Mouse (Mus musculus): ENCODE measurements around the gene BC004004. TPM values are rescaled to one million over a fixed set of nuclear protein-coding genes. Genes with fewer than 3 reads are reported as not detected.

The BC004004 gene
- polyA plus RNA-seq, 1 experiment from 2014 or later = 75.3 TPM

GRCm38 (mm10) chr17:29318731-29319250 is 50.2 kb downstream of the BC004004 start:
- Histone ChIP-seq H3K4me1 (peaks cover 15% of the 10 kb centered on the region), H3K27me3 (replicated peaks) (peaks cover 45% of the 10 kb centered on the region), H3K4me2 (replicated peaks) (no peak overlapping the region), H3K9me3 (no peaks in the 10 kb centered on the region), H3K4me3 (no peak overlapping the region), H3K36me3 (no peaks in the 10 kb centered on the region), H3K9ac (no peak overlapping the region), H3K27ac (no peak overlapping the region)
- WGBS = 55% methylated on average over 6 of the region's 6 CpGs
- no peak for ATAC-seq (ENCODE audit: low FRiP score, low read depth)

GRCm38 (mm10) chr17:29319476-29319875 is 50.9 kb downstream of the BC004004 start:
- no peaks in the 10 kb centered on the region for H3K36me3 ChIP-seq
- 92% methylated on average over 7 of the region's 7 CpGs for WGBS
- H3K27me3 ChIP-seq (replicated peaks) = peaks cover 50% of the 10 kb centered on the region
- no peak overlapping the region for H3K4me3 ChIP-seq
- peaks cover 15% of the 10 kb centered on the region for H3K4me1 ChIP-seq
- H3K9ac ChIP-seq = no peak overlapping the region
- H3K4me2 ChIP-seq (replicated peaks) = no peak overlapping the region
- ATAC-seq (ENCODE audit: low FRiP score, low read depth) = no peak
- H3K9me3 ChIP-seq = no peaks in the 10 kb centered on the region
- no peak overlapping the region for H3K27ac ChIP-seq

GRCm38 (mm10) chr17:29319881-29320639 is 51.5 kb downstream of the BC004004 start:
- Histone ChIP-seq H3K4me1 (peaks cover 15% of the 10 kb centered on the region), H3K27ac (no peak overlapping the region), H3K4me3 (no peak overlapping the region), H3K4me2 (replicated peaks) (no peak overlapping the region), H3K36me3 (no peaks in the 10 kb centered on the region), H3K9me3 (no peaks in the 10 kb centered on the region), H3K9ac (no peak overlapping the region), H3K27me3 (replicated peaks) (peaks cover 50% of the 10 kb centered on the region)
- WGBS = 73% methylated on average over 8 of the region's 8 CpGs
- no peak for ATAC-seq (ENCODE audit: low FRiP score, low read depth)

GRCm38 (mm10) chr17:29321765-29322602 is 53.4 kb downstream of the BC004004 start:
- H3K4me3 ChIP-seq = no peak overlapping the region; the same call in 1 of the 2 replicates
- no peak overlapping the region for H3K27ac ChIP-seq
- H3K9me3 ChIP-seq = no peaks in the 10 kb centered on the region
- WGBS = 11% methylated on average over 41 of the region's 41 CpGs
- H3K36me3 ChIP-seq = no peaks in the 10 kb centered on the region
- no peak for ATAC-seq (ENCODE audit: low FRiP score, low read depth)
- H3K27me3 ChIP-seq (replicated peaks) = peaks cover 57% of the 10 kb centered on the region
- no peak overlapping the region for H3K9ac ChIP-seq
- peaks cover 29% of the 10 kb centered on the region for H3K4me1 ChIP-seq
- peak overlapping the region; percentile 38 for H3K4me2 ChIP-seq (replicated peaks)

- Histone ChIP-seq H3K9ac (no peak overlapping the region), H3K27ac (no peak overlapping the region), H3K4me1 (peaks cover 35% of the 10 kb centered on the region), H3K4me3 (no peak overlapping the region; the same call in 1 of the 2 replicates), H3K9me3 (no peaks in the 10 kb centered on the region), H3K36me3 (no peaks in the 10 kb centered on the region), H3K27me3 (replicated peaks) (peaks cover 63% of the 10 kb centered on the region), H3K4me2 (replicated peaks) (peak overlapping the region; percentile 38)
- ATAC-seq (ENCODE audit: low FRiP score, low read depth) = no peak
- whole genome bisulfite sequencing = 13% methylated on average over 18 of the region's 18 CpGs
These were observed 54.0 kb downstream of the BC004004 start for GRCm38 (mm10) chr17:29322603-29322962.

GRCm38 (mm10) chr17:29323625-29324024 is 55.0 kb downstream of the BC004004 start:
- H3K9me3 ChIP-seq = no peaks in the 10 kb centered on the region
- ATAC-seq (ENCODE audit: low FRiP score, low read depth) = no peak
- H3K27me3 ChIP-seq (replicated peaks) = peaks cover 64% of the 10 kb centered on the region
- no peak overlapping the region for H3K4me3 ChIP-seq
- no peak overlapping the region for H3K4me2 ChIP-seq (replicated peaks)
- no peak overlapping the region for H3K27ac ChIP-seq
- H3K36me3 ChIP-seq = no peaks in the 10 kb centered on the region
- peaks cover 36% of the 10 kb centered on the region for H3K4me1 ChIP-seq
- 95% methylated on average over 3 of the region's 3 CpGs for WGBS
- H3K9ac ChIP-seq = no peak overlapping the region

- Histone ChIP-seq H3K4me2 (replicated peaks) (peak overlapping the region; percentile 64), H3K9me3 (no peaks in the 10 kb centered on the region), H3K4me1 (peaks cover 35% of the 10 kb centered on the region), H3K27me3 (replicated peaks) (peaks cover 46% of the 10 kb centered on the region), H3K36me3 (peaks cover 6% of the 10 kb centered on the region; the same call in 1 of the 2 replicates), H3K27ac (no peak overlapping the region), H3K9ac (peak overlapping the region; percentile 51), H3K4me3 (no peak overlapping the region)
- ATAC-seq (ENCODE audit: low FRiP score, low read depth) = no peak
- 45% methylated on average over 13 of the region's 13 CpGs for WGBS
These were observed 57.2 kb downstream of the BC004004 start for GRCm38 (mm10) chr17:29325831-29326230.

GRCm38 (mm10) chr17:29326531-29327529 is 58.2 kb downstream of the BC004004 start:
- peak; percentile 65 for ATAC-seq (ENCODE audit: low FRiP score, low read depth)
- Histone ChIP-seq H3K27ac (peak overlapping the region; percentile 7; the same call in 1 of the 2 replicates), H3K4me3 (peak overlapping the region; percentile 23), H3K4me2 (replicated peaks) (peak overlapping the region; percentile 64), H3K9me3 (no peaks in the 10 kb centered on the region), H3K9ac (peak overlapping the region; percentile 51), H3K4me1 (peaks cover 33% of the 10 kb centered on the region), H3K36me3 (peaks cover 16% of the 10 kb centered on the region), H3K27me3 (replicated peaks) (peaks cover 37% of the 10 kb centered on the region)
- 11% methylated on average over 52 of the region's 52 CpGs for WGBS

GRCm38 (mm10) chr17:29327691-29328090 is 59.1 kb downstream of the BC004004 start:
- H3K9ac ChIP-seq = no peak overlapping the region
- 83% methylated on average over 9 of the region's 9 CpGs for WGBS
- H3K4me2 ChIP-seq (replicated peaks) = 0 out of 2 replicates have a peak overlapping the region, but pooled peaks have one; percentile 64
- peaks cover 28% of the 10 kb centered on the region for H3K27me3 ChIP-seq (replicated peaks)
- no peak overlapping the region for H3K27ac ChIP-seq
- peaks cover 24% of the 10 kb centered on the region for H3K36me3 ChIP-seq
- no peaks in the 10 kb centered on the region for H3K9me3 ChIP-seq
- no peak overlapping the region for H3K4me3 ChIP-seq
- ATAC-seq (ENCODE audit: low FRiP score, low read depth) = no peak
- peaks cover 24% of the 10 kb centered on the region for H3K4me1 ChIP-seq

- Histone ChIP-seq H3K36me3 (peaks cover 45% of the 10 kb centered on the region), H3K9me3 (no peaks in the 10 kb centered on the region), H3K4me3 (no peak overlapping the region), H3K9ac (no peak overlapping the region), H3K27ac (no peak overlapping the region), H3K4me1 (peaks cover 24% of the 10 kb centered on the region), H3K27me3 (replicated peaks) (peaks cover 14% of the 10 kb centered on the region), H3K4me2 (replicated peaks) (no peak overlapping the region)
- ATAC-seq (ENCODE audit: low FRiP score, low read depth) = no peak
- 85% methylated on average over 3 of the region's 3 CpGs for WGBS
These were observed 61.6 kb downstream of the BC004004 start for GRCm38 (mm10) chr17:29330221-29330620.

GRCm38 (mm10) chr17:29330671-29331410 is 62.3 kb downstream of the BC004004 start:
- H3K36me3 ChIP-seq = peaks cover 51% of the 10 kb centered on the region
- H3K4me1 ChIP-seq = peaks cover 21% of the 10 kb centered on the region
- H3K4me3 ChIP-seq = no peak overlapping the region
- peaks cover 10% of the 10 kb centered on the region for H3K27me3 ChIP-seq (replicated peaks)
- WGBS = 46% methylated on average over 5 of the region's 5 CpGs
- H3K9ac ChIP-seq = no peak overlapping the region
- no peak for ATAC-seq (ENCODE audit: low FRiP score, low read depth)
- H3K4me2 ChIP-seq (replicated peaks) = no peak overlapping the region
- H3K9me3 ChIP-seq = no peaks in the 10 kb centered on the region
- no peak overlapping the region for H3K27ac ChIP-seq

Data from neural tube, embryonic 12.5 days (tissue).